Mouse (Mus musculus) erythroblast, embryonic 14.5 days (primary cell): Measurements from ENCODE around the gene Ndufa6.

ENCODE experiments used
- GATA1 ChIP-seq: IDR thresholded peaks from 2 replicates; pipeline ENCODE4 v1.6.1; 2012; ENCODE audit warnings: low read length, inconsistent platforms, mixed read lengths
- TAL1 ChIP-seq: IDR thresholded peaks from 3 replicates; pipeline ENCODE4 v1.6.1; 2012; ENCODE audit warnings: low read length, inconsistent platforms, mixed read lengths

GRCm38 (mm10) chr15:82342543-82342935, 11.6 kb downstream of the Ndufa6 start:
- TF ChIP-seq GATA1 (no peak), TAL1 (no peak)
